Mouse (Mus musculus) effector memory CD4-positive, alpha-beta T cell, adult 5 months (primary cell): Measurements from ENCODE around the gene Apoe. TPM values are rescaled to one million over a fixed set of nuclear protein-coding genes. Genes with fewer than 3 reads are reported as not detected.

Source experiments
- polyA plus RNA-seq: library from polyadenylated mRNA; unstranded; fragments of 100-300 nt; shearing (Covaris generic); gene quantifications from one replicate; pipeline ENCODE4 v1.2.1, GENCODE M21; 2017

Gene Apoe
- 4.2 TPM for polyA plus RNA-seq

DNA sequence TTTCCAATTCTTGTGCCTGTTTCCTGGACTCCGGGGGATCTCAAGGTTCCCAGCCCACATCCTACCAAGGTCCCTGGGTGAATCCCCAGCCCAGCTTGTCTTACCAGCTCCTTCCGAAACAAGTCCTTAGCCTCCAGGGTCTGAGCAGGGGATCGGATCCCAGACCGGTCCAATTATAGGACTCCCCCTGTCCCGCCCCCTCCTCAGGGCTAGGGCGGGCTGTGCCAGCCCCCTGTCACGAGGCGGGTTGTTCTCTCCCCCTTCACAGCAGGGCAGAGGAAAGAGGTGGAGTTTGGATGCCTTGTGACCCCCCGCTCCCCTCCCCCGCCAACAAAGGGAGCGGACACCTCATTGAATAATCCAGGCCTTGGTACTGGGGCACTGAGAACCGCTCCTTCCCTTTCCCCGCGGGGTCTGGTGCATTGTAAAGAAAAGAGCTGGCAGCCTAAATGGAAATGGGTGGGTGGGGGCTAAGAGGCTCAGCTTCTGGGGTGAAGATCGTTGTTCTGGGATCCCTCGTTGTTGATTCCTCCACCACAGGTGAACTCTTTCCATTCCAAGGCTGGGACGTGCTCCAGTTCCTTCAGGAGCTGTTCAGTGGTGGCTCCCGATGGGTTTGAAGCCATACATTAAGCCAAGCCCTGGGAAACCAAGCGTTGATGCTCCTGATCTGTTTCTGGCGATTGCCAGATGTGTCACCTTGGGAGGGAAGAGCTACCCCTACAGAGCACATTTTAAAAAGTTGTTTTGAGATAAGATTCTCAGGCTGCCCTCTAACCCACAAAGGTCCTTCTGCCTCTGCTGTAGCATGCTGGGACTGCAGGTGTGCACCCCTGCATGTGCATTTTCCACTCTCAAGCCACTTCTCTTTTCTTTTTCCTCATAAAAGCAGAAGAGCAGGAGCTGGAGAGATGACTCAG is at the start of gene Apoe:
TSS of gene Apoe (minus strand) at position 282 of the 920 bp plus-strand sequence.

GRCm38 (mm10) chr7:19715239-19716054 is 16.5 kb upstream of the Apoe start, which contains the start of gene Tomm40:
Gene Tomm40, minus strand, starts transcription at chr7:19715438.

DNA sequence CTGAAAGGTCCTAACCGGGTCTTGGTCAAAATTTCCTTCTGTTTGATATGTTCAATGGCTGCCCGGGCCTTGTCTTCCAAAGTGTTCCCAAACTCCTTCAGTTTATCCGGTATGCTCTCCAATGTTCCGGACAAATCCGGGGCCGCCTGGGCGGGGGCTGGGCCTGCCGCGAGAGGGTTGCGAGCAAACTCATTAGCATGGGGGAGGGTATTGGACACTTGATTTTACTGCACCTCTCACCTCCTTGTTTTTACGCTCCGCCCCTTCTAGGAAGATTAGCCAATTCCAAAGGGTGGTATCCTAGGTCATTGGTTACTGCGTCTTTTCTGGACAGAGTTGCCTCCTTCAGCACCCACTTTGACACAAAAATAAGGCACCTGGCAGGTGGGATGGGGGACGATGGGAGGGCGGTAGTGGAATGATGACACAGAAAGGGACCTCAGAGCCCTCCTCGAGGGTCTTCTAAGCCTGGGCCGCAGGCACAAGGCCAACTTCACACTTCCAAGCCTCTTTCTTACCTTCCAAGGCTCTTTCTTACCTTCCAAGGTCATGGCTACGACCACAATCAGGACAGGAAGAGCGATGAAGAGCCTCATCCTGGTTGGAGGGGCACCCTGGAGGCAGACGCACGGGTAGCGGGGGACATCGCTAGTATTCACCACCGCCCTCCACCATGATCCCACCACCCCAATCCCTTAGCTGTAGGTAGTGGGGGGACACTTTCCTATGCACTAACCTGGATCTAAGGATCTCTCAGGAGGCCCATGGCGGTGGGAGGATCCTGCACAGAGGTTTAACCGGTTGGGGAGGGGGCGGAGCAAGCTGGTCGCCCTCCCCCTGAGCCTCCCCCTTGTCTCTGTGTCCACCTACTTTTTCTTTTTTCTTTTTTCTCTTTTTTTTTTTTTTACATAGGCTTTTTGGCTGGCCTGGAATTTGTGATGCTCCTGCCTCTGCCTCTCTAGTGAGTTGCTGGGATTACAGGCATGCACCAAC is 6.8 kb downstream of the Apoe start, which contains the start of gene Apoc1:
TSS of gene Apoc1 (minus strand) at position 788 of the 993 bp plus-strand sequence.

GRCm38 (mm10) chr7:19681202-19681694 is 17.7 kb downstream of the Apoe start, which contains the start of the genes Gm44805 and Apoc4:
Gene Gm44805, minus strand, starts transcription at chr7:19681423.
Gene Apoc4, minus strand, starts transcription at chr7:19681479.

DNA sequence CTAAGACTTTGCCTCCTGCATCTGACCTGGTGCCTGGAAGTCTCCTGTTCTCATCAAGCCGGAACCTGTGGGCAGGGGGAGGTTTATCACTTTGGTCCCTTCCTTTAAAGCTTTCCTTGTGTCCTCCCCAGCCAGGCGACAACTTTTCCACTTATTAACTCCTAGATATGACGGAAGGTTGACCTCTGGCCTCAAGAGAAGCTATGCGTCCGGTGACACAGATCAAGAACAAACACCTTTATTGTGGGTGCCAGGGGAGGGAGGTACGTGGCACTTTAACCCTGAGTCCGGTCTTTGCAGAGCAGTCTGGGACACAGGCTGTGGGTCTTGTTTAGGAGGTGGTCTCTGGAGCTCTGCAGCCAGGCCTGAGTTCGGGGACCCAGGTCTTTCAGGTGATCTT is 21.1 kb downstream of the Apoe start, which contains the start of gene Apoc2:
TSS of gene Apoc2 (minus strand) at position 70 of the 400 bp plus-strand sequence.

DNA sequence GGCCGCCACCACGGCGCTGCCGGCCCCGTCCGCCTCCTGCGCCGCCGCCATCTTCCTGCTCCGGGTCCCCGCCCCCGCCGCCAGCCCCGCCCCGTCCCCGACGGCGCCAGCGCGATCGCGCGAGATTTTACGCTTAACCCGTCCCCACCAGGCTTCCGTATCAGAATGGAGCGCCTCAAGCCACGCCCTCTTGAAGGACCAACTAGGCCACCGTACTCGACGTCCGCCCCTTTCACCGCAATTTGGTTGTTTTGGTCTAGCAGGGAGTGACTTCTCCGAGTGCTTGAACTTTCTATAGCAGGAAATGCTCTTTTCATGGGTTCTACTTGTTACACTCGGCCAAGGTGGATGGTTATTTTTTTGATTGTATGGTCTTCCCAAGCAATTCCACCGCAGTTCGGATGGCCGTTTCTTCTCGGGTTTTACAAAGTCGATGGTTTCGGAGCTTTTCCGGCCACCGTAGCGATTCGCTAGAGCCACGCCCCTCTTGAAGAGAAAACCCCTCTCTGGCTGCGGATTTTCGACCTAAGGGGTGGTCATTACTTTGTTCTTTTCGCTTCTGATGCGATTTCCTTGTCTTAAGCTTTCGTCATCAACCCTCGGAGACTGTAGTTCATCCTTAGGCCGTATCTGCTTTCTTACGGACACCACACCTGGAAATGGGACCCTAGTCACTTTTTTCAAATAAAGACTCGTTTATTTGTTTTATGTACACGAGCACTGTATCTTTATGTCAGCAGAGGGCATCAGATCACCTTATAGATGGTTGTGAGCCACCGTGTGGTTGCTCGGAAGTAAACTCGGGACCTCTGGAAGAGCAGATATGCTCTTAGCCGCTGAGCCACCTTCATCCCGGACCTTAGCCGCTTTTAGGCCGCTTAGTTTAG is 33.8 kb downstream of the Apoe start, which contains the start of gene Clptm1:
TSS of gene Clptm1 (minus strand) at position 79 of the 887 bp plus-strand sequence.

Other genes with a start within 250 kb of the Apoe start
- 6.2 TPM for gene Mark4, start 240.4 kb downstream of the Apoe start, polyA plus RNA-seq
- gene Exoc3l2, start 235.9 kb downstream of the Apoe start, polyA plus RNA-seq: not detected
- gene Bloc1s3, start 190.8 kb downstream of the Apoe start, polyA plus RNA-seq: 4.3 TPM
- gene Trappc6a, start 190.8 kb downstream of the Apoe start, polyA plus RNA-seq: 43.9 TPM
- not detected for gene Nkpd1, start 181.3 kb downstream of the Apoe start, polyA plus RNA-seq
- 16.7 TPM for gene Ppp1r37, start 136.1 kb downstream of the Apoe start, polyA plus RNA-seq
- 1.1 TPM for gene Zfp296, start 121.9 kb downstream of the Apoe start, polyA plus RNA-seq
- 79.8 TPM for gene Gemin7, start 121.6 kb downstream of the Apoe start, polyA plus RNA-seq
- gene Clasrp, start 94.7 kb downstream of the Apoe start, polyA plus RNA-seq: 50.9 TPM
- 177 TPM for gene Relb, start 69.8 kb downstream of the Apoe start, polyA plus RNA-seq
- 116 TPM for gene Clptm1, start 34.2 kb downstream of the Apoe start, polyA plus RNA-seq
- not detected for gene Apoc2, start 21.2 kb downstream of the Apoe start, polyA plus RNA-seq
- not detected for gene Gm44805, start 17.8 kb downstream of the Apoe start, polyA plus RNA-seq
- not detected for gene Apoc4, start 17.7 kb downstream of the Apoe start, polyA plus RNA-seq
- gene Apoc1, start 6.5 kb downstream of the Apoe start, polyA plus RNA-seq: not detected
- 58.7 TPM for gene Tomm40, start 16.2 kb upstream of the Apoe start, polyA plus RNA-seq
- not detected for gene Nectin2, start 51.3 kb upstream of the Apoe start, polyA plus RNA-seq
- 0.75 TPM for gene Bcam, start 71.8 kb upstream of the Apoe start, polyA plus RNA-seq
- not detected for gene Cblc, start 97.6 kb upstream of the Apoe start, polyA plus RNA-seq
- gene Bcl3, start 123.6 kb upstream of the Apoe start, polyA plus RNA-seq: 112 TPM
- not detected for gene Gm19345, start 152.8 kb upstream of the Apoe start, polyA plus RNA-seq
- not detected for gene Ceacam16, start 162.1 kb upstream of the Apoe start, polyA plus RNA-seq
- not detected for gene Ceacam19, start 188.8 kb upstream of the Apoe start, polyA plus RNA-seq
- gene Pvr, start 222.0 kb upstream of the Apoe start, polyA plus RNA-seq: 56.6 TPM